Mouse (Mus musculus) small intestine, adult 2 months (tissue): ENCODE results near the gene Pold4.

Experiments used
- CTCF ChIP-seq: fragments of 200-500 bp; IDR thresholded peaks from 2 replicates; pipeline ENCODE4 v1.5.1; 2012; ENCODE audit warnings: low read depth, mild to moderate bottlenecking, control low read depth, inconsistent platforms, low read length, moderate library complexity, mixed read lengths; ENCODE audit not compliant: insufficient replicate concordance, insufficient read length; ENCODE audit errors: extremely low read depth
- POLR2A ChIP-seq: fragments of 200-500 bp; IDR thresholded peaks from 2 replicates; pipeline ENCODE4 v1.6.1; 2012; ENCODE audit warnings: low read depth, mild to moderate bottlenecking, control low read depth, inconsistent platforms, low read length, moderate library complexity

- TF ChIP-seq POLR2A (no peak), CTCF (no peak)
Measured at GRCm38 (mm10) chr19:4242416-4242815, 10.7 kb downstream of the Pold4 start.
